In the genomic region with DNA sequence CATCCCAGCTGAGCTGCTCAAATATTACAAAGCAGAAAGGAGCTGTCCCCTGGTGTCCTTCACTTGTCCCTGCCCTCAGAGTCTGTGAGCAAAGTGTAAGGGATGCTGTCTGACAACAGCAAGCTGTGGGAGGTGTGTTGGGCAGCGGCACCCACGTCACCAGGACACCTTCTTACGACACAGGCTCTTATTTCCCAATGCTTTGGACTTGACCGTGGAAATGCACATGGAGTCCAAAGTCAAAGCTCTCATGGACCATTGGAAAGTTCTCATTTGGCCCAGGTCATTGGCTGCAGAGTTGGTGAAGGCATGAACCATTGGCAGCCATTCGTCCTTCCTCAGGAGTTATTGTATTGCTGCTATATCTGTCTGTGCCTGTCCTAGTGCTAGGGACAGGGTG, we compare ENCODE assay signal across 29 mouse cellular contexts. TPM values are rescaled to one million over a fixed set of nuclear protein-coding genes. Genes with fewer than 3 reads are reported as not detected.
DNase-seq lines count a peak whose midpoint lies in the region; ATAC-seq and TF ChIP-seq lines count a peak whose summit lies in the region.
"Had no signal": no experiment of that assay in that cellular context is flagged by ENCODE, and none has a peak within 500 bp of the region (broad histone marks: within the 10 kb centered on the region; RNA-seq: fewer than 3 reads in every experiment).

No protein-coding gene starts in this region.

- H3K4me1 ChIP-seq in kidney, adult 2 months (ENCODE audit: control insufficient read depth, insufficient read depth, low read length): no peaks in the 10 kb centered on the region
- H3K4me1 ChIP-seq in intestine, postnatal 0 days (replicated peaks; ENCODE audit: control insufficient read depth, insufficient read depth, low read length): no peaks in the 10 kb centered on the region
- H3K4me1 ChIP-seq: hindbrain, embryonic 13.5 days had no signal

- no peaks in the 10 kb centered on the region for H3K27me3 ChIP-seq in kidney, adult 2 months (replicated peaks; ENCODE audit: control insufficient read depth, insufficient read depth, low read length)
- no peaks in the 10 kb centered on the region for H3K27me3 ChIP-seq in intestine, postnatal 0 days (replicated peaks; ENCODE audit: control insufficient read depth, insufficient read depth, low read length)
- H3K27me3 ChIP-seq: CH12.LX; heart, embryonic 12.5 days; heart, embryonic 15.5 days; Patski had no signal

- no peak for TF ChIP-seq CTCF in kidney, adult 2 months (conservative IDR thresholded peaks at IDR 0.05; ENCODE audit: insufficient read depth, insufficient read length, low read depth, low read length)
- no peak for TF ChIP-seq CTCF in intestine, postnatal 0 days (IDR thresholded peaks at IDR 0.05; ENCODE audit: low read depth)

- peak; percentile 52 for DNase-seq in adrenal gland, postnatal 10 days
- no peak for DNase-seq in adrenal gland, adult 18-20 months (ENCODE audit: low spot score in 2 of 2)
- peak; percentile 23 for DNase-seq in kidney, adult 2 months
- no peak for DNase-seq in kidney, postnatal 4 days
- no peak for DNase-seq in thymus, postnatal 25 days
- DNase-seq: adrenal gland, postnatal 25 days; B cell, adult 2 months; cerebellum, adult 18-20 months; cerebellum, adult 9-10 months; cerebellum, postnatal 14 days; forebrain, postnatal 0 days; gastrocnemius, adult 2 months; gastrocnemius, postnatal 14 days; heart, adult 18-20 months; heart, postnatal 10 days; heart, postnatal 36 days had no signal

- WGBS in kidney, adult 2 months: 71% methylated on average over 5 of the region's 5 CpGs
- WGBS in intestine, postnatal 0 days: 66% methylated on average over 5 of the region's 5 CpGs

- no peak overlapping the region for H3K9ac ChIP-seq in intestine, postnatal 0 days (ENCODE audit: low read depth, low read length)
- H3K9ac ChIP-seq: forebrain, postnatal 0 days; heart, embryonic 12.5 days; heart, embryonic 15.5 days; hindbrain, embryonic 13.5 days had no signal

- no peak overlapping the region for H3K27ac ChIP-seq in kidney, adult 2 months (ENCODE audit: insufficient read depth, low read depth, low read length)
- peak overlapping the region; percentile 58 for H3K27ac ChIP-seq in intestine, postnatal 0 days (ENCODE audit: low read depth, low read length)
- H3K27ac ChIP-seq: gastrocnemius, adult 2 months; heart, embryonic 15.5 days; hindbrain, embryonic 10.5 days; hindbrain, embryonic 13.5 days had no signal

- peak; percentile 25; the same call in 1 of the 2 replicates for ATAC-seq in erythroid progenitor cell, adult 5-6 weeks (replicated peaks; ENCODE audit: low FRiP score, poor library complexity, severe bottlenecking)
- peak; percentile 65 for ATAC-seq in intestine, postnatal 0 days
- ATAC-seq: forebrain, embryonic 14.5 days; forebrain, postnatal 0 days; hindbrain, embryonic 16.5 days; Patski had no signal

- H3K4me3 ChIP-seq in kidney, adult 2 months (ENCODE audit: insufficient read depth, low read depth, low read length): no peak overlapping the region
- H3K4me3 ChIP-seq in intestine, postnatal 0 days (ENCODE audit: low read depth, low read length): no peak overlapping the region
- H3K4me3 ChIP-seq: gastrocnemius, adult 2 months; heart, embryonic 12.5 days; heart, embryonic 15.5 days; hindbrain, embryonic 10.5 days; hindbrain, embryonic 13.5 days had no signal

- H3K9me3 ChIP-seq in intestine, postnatal 0 days (ENCODE audit: control insufficient read depth): no peaks in the 10 kb centered on the region
- H3K9me3 ChIP-seq: heart, embryonic 12.5 days; heart, embryonic 15.5 days; hindbrain, embryonic 10.5 days; hindbrain, embryonic 13.5 days had no signal

- no peaks in the 10 kb centered on the region for H3K36me3 ChIP-seq in kidney, adult 2 months (ENCODE audit: control insufficient read depth, insufficient read depth, low read length)
- no peaks in the 10 kb centered on the region for H3K36me3 ChIP-seq in intestine, postnatal 0 days (ENCODE audit: control insufficient read depth, insufficient read depth)
- H3K36me3 ChIP-seq: G1E; heart, embryonic 12.5 days; heart, embryonic 15.5 days; hindbrain, embryonic 10.5 days; hindbrain, embryonic 13.5 days had no signal

- no peak for TF ChIP-seq POLR2A in kidney, adult 2 months (IDR thresholded peaks at IDR 0.05; ENCODE audit: low read depth, low read length)

- H3K4me2 ChIP-seq in intestine, postnatal 0 days (replicated peaks; ENCODE audit: low read depth): no peak overlapping the region
- H3K4me2 ChIP-seq: heart, embryonic 12.5 days; heart, embryonic 15.5 days; hindbrain, embryonic 13.5 days had no signal

RNA-seq across cellular contexts. Expression of gene Gm826, which starts 5.6 kb away (rescaled TPM):
- 1 to 10 TPM; 2.1 to 2.2 TPM for total RNA-seq in adrenal gland, postnatal 10 days (2021)
- 1 to 10 TPM; 1.1 to 1.3 TPM for total RNA-seq in adrenal gland, adult 18-20 months (2021)
- polyA plus RNA-seq in kidney, adult 2 months (2012; rRNA removed): 0.25 and 0.41 TPM in 2 replicates
- not detected in 2 replicates for total RNA-seq in erythroid progenitor cell, adult 5-6 weeks (2015; ENCODE audit: low replicate concordance)
- not detected in 2 replicates for total RNA-seq in erythroid progenitor cell, adult 5-6 weeks (2017; ENCODE audit: low replicate concordance)
- 6.2 and 8.2 TPM in 2 replicates for polyA plus RNA-seq in intestine, postnatal 0 days (2015; fragmentation: Nextera tagmentation; extraction: Ambion mirVana)
- total RNA-seq: forebrain, postnatal 0 days; G1E had no signal
- polyA plus RNA-seq: embryonic facial prominence, embryonic 11.5 days; forebrain, embryonic 11.5 days; forebrain, embryonic 14.5 days; G1E; hindbrain, embryonic 13.5 days; hindbrain, embryonic 16.5 days had no signal

RNA-seq across cellular contexts. Expression of gene Mafb, which starts 27.3 kb away (rescaled TPM):
- total RNA-seq in adrenal gland, postnatal 10 days (2021): 10 to 100 TPM; 15.4 to 38.4 TPM
- 10 to 100 TPM; 17.9 to 19.8 TPM for total RNA-seq in adrenal gland, adult 18-20 months (2021)
- polyA plus RNA-seq in kidney, adult 2 months (2012; rRNA removed): 8.0 and 8.5 TPM in 2 replicates
- 7.6 and 13.4 TPM in 2 replicates for total RNA-seq in erythroid progenitor cell, adult 5-6 weeks (2015; ENCODE audit: low replicate concordance)
- total RNA-seq in erythroid progenitor cell, adult 5-6 weeks (2017; ENCODE audit: low replicate concordance): 0.30 and 2.3 TPM in 2 replicates
- 98.5 and 114 TPM in 2 replicates for polyA plus RNA-seq in intestine, postnatal 0 days (2015; fragmentation: Nextera tagmentation; extraction: Ambion mirVana)
- polyA plus RNA-seq: G1E had no signal

Comparison
In these comparisons a context has a peak if more than half of its experiments do, and no peak if none do; other contexts are left out.
1. DNase-seq: peak in adrenal gland, postnatal 10 days (single experiment) and kidney, adult 2 months (single experiment); none in adrenal gland, adult 18-20 months (0 of 2), kidney, postnatal 4 days (0 of 2) and thymus, postnatal 25 days (single experiment).